Comparison of ENCODE assay signal across 8 mouse cellular contexts in genomic region chr9:105693854-105694253, GRCm38 (mm10). TPM values are rescaled to one million over a fixed set of nuclear protein-coding genes. Genes with fewer than 3 reads are reported as not detected.
A peak's percentile ranks its signal among the peaks of the same experiment; 100 is the strongest.
DNase-seq lines count a peak whose midpoint lies in the region; ATAC-seq and TF ChIP-seq lines count a peak whose summit lies in the region.

No protein-coding gene starts in this region.

- no peaks in the 10 kb centered on the region for H3K9me3 ChIP-seq in forebrain, embryonic 11.5 days (ENCODE audit: control insufficient read depth, low read length)
- H3K9me3 ChIP-seq in hindbrain, embryonic 14.5 days (ENCODE audit: control insufficient read depth, low read length): no peaks in the 10 kb centered on the region

- no peak for TF ChIP-seq POLR2A in bone marrow, adult 2 months (IDR thresholded peaks at IDR 0.05; ENCODE audit: borderline replicate concordance, control insufficient read depth, low read depth, low read length)

- H3K4me1 ChIP-seq in bone marrow, adult 2 months (ENCODE audit: control insufficient read depth, insufficient read depth, low read length): no peaks in the 10 kb centered on the region
- H3K4me1 ChIP-seq in forebrain, embryonic 11.5 days (replicated peaks; ENCODE audit: control insufficient read depth, insufficient read depth, low read length): no peaks in the 10 kb centered on the region
- no peaks in the 10 kb centered on the region for H3K4me1 ChIP-seq in hindbrain, embryonic 14.5 days (replicated peaks; ENCODE audit: control insufficient read depth, insufficient read depth, low read length)

- peak; percentile 51; the same call in 1 of the 2 replicates for TF ChIP-seq CTCF in bone marrow, adult 2 months (IDR thresholded peaks at IDR 0.05; ENCODE audit: control insufficient read depth, insufficient read depth, low read length)

- no peaks in the 10 kb centered on the region for H3K36me3 ChIP-seq in forebrain, embryonic 11.5 days (ENCODE audit: control insufficient read depth, insufficient read depth, low read length)
- H3K36me3 ChIP-seq in hindbrain, embryonic 14.5 days (replicated peaks; ENCODE audit: control insufficient read depth, insufficient read depth): peaks cover 1% of the 10 kb centered on the region; the same call in 1 of the 2 replicates

- H3K4me3 ChIP-seq in bone marrow, adult 2 months (replicated peaks; ENCODE audit: control insufficient read depth, low read depth, low read length): no peak overlapping the region
- H3K4me3 ChIP-seq in forebrain, embryonic 11.5 days (ENCODE audit: low read depth, low read length): no peak overlapping the region
- H3K4me3 ChIP-seq in hindbrain, embryonic 14.5 days (replicated peaks; ENCODE audit: low read length): no peak overlapping the region

- no peak overlapping the region for H3K27ac ChIP-seq in bone marrow, adult 2 months (ENCODE audit: control insufficient read depth, insufficient read depth, low read depth, low read length, poor library complexity)
- H3K27ac ChIP-seq in forebrain, embryonic 11.5 days (ENCODE audit: low read depth, low read length): no peak overlapping the region
- H3K27ac ChIP-seq in hindbrain, embryonic 14.5 days: no peak overlapping the region

- 1% methylated on average over 5 of the region's 5 CpGs for WGBS in bone marrow, adult 2 months
- 6% methylated on average over 5 of the region's 5 CpGs for WGBS in forebrain, embryonic 11.5 days
- 12% methylated on average over 5 of the region's 5 CpGs for WGBS in hindbrain, embryonic 14.5 days

- no peak for ATAC-seq in forebrain, embryonic 11.5 days (replicated peaks; ENCODE audit: low FRiP score)
- ATAC-seq in hindbrain, embryonic 14.5 days (ENCODE audit: low FRiP score): no peak
- ATAC-seq in monocyte, adult 5-6 weeks (replicated peaks; ENCODE audit: insufficient number of reproducible peaks, low FRiP score, low TSS enrichment, poor library complexity, severe bottlenecking): no peak

- H3K9ac ChIP-seq in forebrain, embryonic 11.5 days (ENCODE audit: low read length): no peak overlapping the region
- no peak overlapping the region for H3K9ac ChIP-seq in hindbrain, embryonic 14.5 days

- H3K27me3 ChIP-seq in forebrain, embryonic 11.5 days (ENCODE audit: control insufficient read depth, insufficient read depth, low read length): no peaks in the 10 kb centered on the region
- no peaks in the 10 kb centered on the region for H3K27me3 ChIP-seq in hindbrain, embryonic 14.5 days (ENCODE audit: control insufficient read depth, insufficient read depth, low read length)

- peak; percentile 12 for DNase-seq in MN1 (ENCODE audit: low spot score)
- DNase-seq in forebrain, embryonic 11.5 days (ENCODE audit: low spot score): peak; percentile 88
- peak; percentile 83 for DNase-seq in hindbrain, embryonic 14.5 days (ENCODE audit: low spot score)
- DNase-seq in layer of hippocampus, postnatal 25 days (ENCODE audit: extremely low spot score in 1 of 2, low spot score in 1 of 2): peak; percentile 60 to 80
- peak; percentile 84 for DNase-seq in mesoderm, embryonic 11.5 days (ENCODE audit: low read depth, low spot score)
- peak; percentile 23 to 76 for DNase-seq in spleen, postnatal 10 days (ENCODE audit: low spot score in 2 of 2)

- H3K4me2 ChIP-seq in forebrain, embryonic 11.5 days (ENCODE audit: low read depth, low read length, severe bottlenecking): no peak overlapping the region
- no peak overlapping the region for H3K4me2 ChIP-seq in hindbrain, embryonic 14.5 days (replicated peaks)

RNA-seq across cellular contexts. Expression of gene Pik3r4, which starts 51.1 kb away (rescaled TPM):
- 7.4 and 11.3 TPM in 2 replicates for polyA plus RNA-seq in bone marrow, adult 2 months (2011; ENCODE audit: insufficient read depth, insufficient read length, low replicate concordance, missing spikeins)
- polyA plus RNA-seq in forebrain, embryonic 11.5 days (2014; fragmentation: Nextera tagmentation; extraction: Ambion mirVana): 25.4 and 27.1 TPM in 2 replicates
- polyA plus RNA-seq in hindbrain, embryonic 14.5 days (2014; fragmentation: Nextera tagmentation; extraction: Ambion mirVana): 19.7 and 20.5 TPM in 2 replicates
- 10 to 100 TPM; 40.1 to 45.8 TPM for total RNA-seq in layer of hippocampus, postnatal 25 days (2021)
- total RNA-seq in monocyte, adult 5-6 weeks (2017): 15.8 to 40.1 TPM (median 31.0 TPM) in 3 replicates

Comparison
In these comparisons a context has a peak if more than half of its experiments do, and no peak if none do; other contexts are left out.
1. DNase-seq: peak in every context shown above with its lines; median percentile 88 in forebrain, embryonic 11.5 days; 84 in mesoderm, embryonic 11.5 days; 83 in hindbrain, embryonic 14.5 days; 70 in layer of hippocampus, postnatal 25 days; 50 in spleen, postnatal 10 days; 12 in MN1.